Mouse (Mus musculus) forebrain, embryonic 14.5 days (tissue): Measurements from ENCODE around the gene Brsk2. TPM values are rescaled to one million over a fixed set of nuclear protein-coding genes. Genes with fewer than 3 reads are reported as not detected.

Source experiments
- ATAC-seq: fragments of 200-750 bp; cut with Nextera tagmentation; 2 replicates; pipeline ENCODE4 v1.8.0; 2017; ENCODE audit warnings: mild to moderate bottlenecking, moderate library complexity
- DNase-seq: peaks from one replicate; pipeline ENCODE4 v3.0.0-alpha.2; 2015; ENCODE audit warnings: low spot score
- H3K27ac ChIP-seq: fragments of 300-500 bp; sonication (generic); 2 replicates; pipeline ENCODE4 v1.5.1; 2014; ENCODE audit warnings: low read depth, mild to moderate bottlenecking, control low read depth, low read length, moderate library complexity
- H3K27me3 ChIP-seq: fragments of 300-500 bp; sonication (generic); replicated peaks from 2 replicates; pipeline ENCODE4 v1.6.1; 2014; ENCODE audit warnings: low read length, control low read depth, mixed read lengths; ENCODE audit not compliant: control insufficient read depth, insufficient read depth
- H3K36me3 ChIP-seq: fragments of 300-500 bp; sonication (generic); 2 replicates; pipeline ENCODE4 v1.6.1; 2014; ENCODE audit warnings: low read length, control low read depth; ENCODE audit not compliant: control insufficient read depth, insufficient read depth
- H3K4me1 ChIP-seq: fragments of 300-500 bp; sonication (generic); 2 replicates; pipeline ENCODE4 v1.6.1; 2014; ENCODE audit warnings: antibody characterized with exemption, low read length, control low read depth; ENCODE audit not compliant: control insufficient read depth, insufficient read depth
- H3K4me2 ChIP-seq: fragments of 300-500 bp; sonication (generic); 2 replicates; pipeline ENCODE4 v1.6.1; 2014; ENCODE audit warnings: mild to moderate bottlenecking, control low read depth, low read length
- H3K4me3 ChIP-seq: fragments of 300-500 bp; sonication (generic); 2 replicates; pipeline ENCODE4 v1.5.1; 2014; ENCODE audit warnings: low read depth, low read length, control low read depth
- H3K9ac ChIP-seq: fragments of 300-500 bp; sonication (generic); 2 replicates; pipeline ENCODE4 v1.6.1; 2014; ENCODE audit warnings: mild to moderate bottlenecking, low read length, control low read depth, moderate library complexity
- H3K9me3 ChIP-seq: fragments of 300-500 bp; sonication (generic); replicated peaks from 2 replicates; pipeline ENCODE4 v1.6.1; 2016; ENCODE audit warnings: low read length, control low read depth, mixed read lengths; ENCODE audit not compliant: control insufficient read depth
- WGBS: fragments of 180-500 bp; shearing (Covaris S2); extraction: QIAGEN DNeasy Blood & Tissue Kit; methylation state at CpG from one replicate; pipeline ENCODE4 v1.1.7; 2014; 5-methylcytosine and 5-hydroxymethylcytosine counted together
- polyA plus RNA-seq: library from polyadenylated mRNA; unstranded; fragments of >200 nt; fragmentation: Nextera tagmentation; extraction: Ambion mirVana; gene quantifications from 2 replicates; pipeline ENCODE4 v1.2.1, GENCODE M21; 2014

Brsk2 gene
- polyA plus RNA-seq, 1 experiment from 2014 or later, result 20.8 TPM

GRCm38 (mm10) chr7:141950104-141951013, 808 bp downstream of the Brsk2 start:
- no peaks in the 10 kb centered on the region for H3K27me3 ChIP-seq
- peaks cover 49% of the 10 kb centered on the region for H3K4me1 ChIP-seq
- H3K4me2 ChIP-seq, result peak overlapping the region; percentile 85
- H3K27ac ChIP-seq, result peak overlapping the region; percentile 98
- DNase-seq (peak; percentile 72), ATAC-seq (peak; percentile 47)
- H3K4me3 ChIP-seq, result peak overlapping the region; percentile 97
- H3K36me3 ChIP-seq, result peaks cover 9% of the 10 kb centered on the region
- peak overlapping the region; percentile 99 for H3K9ac ChIP-seq
- under 1% methylated on average over 44 of the region's 84 CpGs for WGBS
- no peaks in the 10 kb centered on the region for H3K9me3 ChIP-seq

- Histone ChIP-seq H3K27me3 (no peaks in the 10 kb centered on the region), H3K36me3 (peaks cover 9% of the 10 kb centered on the region), H3K4me1 (peaks cover 50% of the 10 kb centered on the region), H3K9ac (peak overlapping the region; percentile 99), H3K27ac (no peak overlapping the region), H3K4me2 (peak overlapping the region; percentile 85), H3K4me3 (peak overlapping the region; percentile 97), H3K9me3 (no peaks in the 10 kb centered on the region)
- 96% methylated on average over 4 of the region's 4 CpGs for WGBS
- DNase-seq (no peak), ATAC-seq (no peak)
Measured at GRCm38 (mm10) chr7:141951821-141952220, 2.3 kb downstream of the Brsk2 start.

GRCm38 (mm10) chr7:141952920-141953319, 3.4 kb downstream of the Brsk2 start:
- Histone ChIP-seq H3K4me2 (no peak overlapping the region), H3K36me3 (peaks cover 9% of the 10 kb centered on the region), H3K27me3 (no peaks in the 10 kb centered on the region), H3K9ac (no peak overlapping the region), H3K9me3 (no peaks in the 10 kb centered on the region), H3K4me3 (no peak overlapping the region), H3K4me1 (peaks cover 54% of the 10 kb centered on the region), H3K27ac (no peak overlapping the region)
- WGBS, result 75% methylated on average over 4 of the region's 4 CpGs
- no peak for ATAC-seq
- DNase-seq, result no peak

GRCm38 (mm10) chr7:141953616-141954015, 4.1 kb downstream of the Brsk2 start:
- no peaks in the 10 kb centered on the region for H3K9me3 ChIP-seq
- no peak overlapping the region for H3K4me2 ChIP-seq
- peaks cover 54% of the 10 kb centered on the region for H3K4me1 ChIP-seq
- H3K36me3 ChIP-seq, result peaks cover 9% of the 10 kb centered on the region
- DNase-seq (no peak), ATAC-seq (no peak)
- H3K27me3 ChIP-seq, result no peaks in the 10 kb centered on the region
- no peak overlapping the region for H3K27ac ChIP-seq
- WGBS, result 80% methylated on average over 6 of the region's 6 CpGs
- no peak overlapping the region; the same call in 1 of the 2 replicates for H3K9ac ChIP-seq
- H3K4me3 ChIP-seq, result no peak overlapping the region

- Histone ChIP-seq H3K9ac (no peak overlapping the region), H3K36me3 (peaks cover 9% of the 10 kb centered on the region), H3K9me3 (no peaks in the 10 kb centered on the region), H3K27ac (no peak overlapping the region), H3K27me3 (no peaks in the 10 kb centered on the region), H3K4me1 (peaks cover 52% of the 10 kb centered on the region), H3K4me3 (no peak overlapping the region), H3K4me2 (no peak overlapping the region)
- WGBS, result 56% methylated on average over 5 of the region's 5 CpGs
- DNase-seq (no peak), ATAC-seq (no peak)
Measured at GRCm38 (mm10) chr7:141955565-141956173, 6.1 kb downstream of the Brsk2 start.

GRCm38 (mm10) chr7:141956174-141956566, 6.6 kb downstream of the Brsk2 start:
- no peak for DNase-seq
- H3K36me3 ChIP-seq, result peaks cover 9% of the 10 kb centered on the region
- ATAC-seq, result no peak
- H3K4me2 ChIP-seq, result no peak overlapping the region
- H3K27ac ChIP-seq, result no peak overlapping the region
- H3K27me3 ChIP-seq, result no peaks in the 10 kb centered on the region
- H3K9ac ChIP-seq, result no peak overlapping the region
- no peaks in the 10 kb centered on the region for H3K9me3 ChIP-seq
- H3K4me1 ChIP-seq, result peaks cover 54% of the 10 kb centered on the region
- H3K4me3 ChIP-seq, result no peak overlapping the region
- WGBS, result 87% methylated on average over 8 of the region's 8 CpGs

GRCm38 (mm10) chr7:141957524-141958051, 8.0 kb downstream of the Brsk2 start:
- DNase-seq (peak; percentile 39), ATAC-seq (no peak)
- Histone ChIP-seq H3K9ac (no peak overlapping the region), H3K9me3 (no peaks in the 10 kb centered on the region), H3K4me1 (peaks cover 54% of the 10 kb centered on the region), H3K27me3 (no peaks in the 10 kb centered on the region), H3K4me3 (no peak overlapping the region), H3K36me3 (no peaks in the 10 kb centered on the region), H3K27ac (no peak overlapping the region), H3K4me2 (no peak overlapping the region)
- 77% methylated on average over 4 of the region's 4 CpGs for WGBS

GRCm38 (mm10) chr7:141958211-141958610, 8.7 kb downstream of the Brsk2 start:
- H3K27ac ChIP-seq, result no peak overlapping the region
- no peak for DNase-seq
- H3K4me2 ChIP-seq, result no peak overlapping the region
- H3K9ac ChIP-seq, result no peak overlapping the region
- H3K27me3 ChIP-seq, result no peaks in the 10 kb centered on the region
- WGBS, result 91% methylated on average over 2 of the region's 2 CpGs
- no peaks in the 10 kb centered on the region for H3K9me3 ChIP-seq
- peaks cover 54% of the 10 kb centered on the region for H3K4me1 ChIP-seq
- no peaks in the 10 kb centered on the region for H3K36me3 ChIP-seq
- no peak for ATAC-seq
- no peak overlapping the region for H3K4me3 ChIP-seq

GRCm38 (mm10) chr7:141959133-141959532, 9.6 kb downstream of the Brsk2 start:
- Histone ChIP-seq H3K4me3 (no peak overlapping the region), H3K9me3 (no peaks in the 10 kb centered on the region), H3K27me3 (no peaks in the 10 kb centered on the region), H3K4me1 (peaks cover 47% of the 10 kb centered on the region), H3K4me2 (no peak overlapping the region), H3K27ac (no peak overlapping the region), H3K36me3 (no peaks in the 10 kb centered on the region), H3K9ac (no peak overlapping the region)
- DNase-seq, result no peak
- no peak for ATAC-seq
- 79% methylated on average over 1 of the region's 1 CpGs for WGBS
